Mouse (Mus musculus) midbrain, embryonic 11.5 days (tissue): ENCODE measurements around the gene Klrc1. TPM values are rescaled to one million over a fixed set of nuclear protein-coding genes. Genes with fewer than 3 reads are reported as not detected.
"Not testable (repeated sequence)": the region's sequence is repeated elsewhere in the genome, so short reads cannot be mapped to it uniquely, and the experiment has no call there.

Source experiments
- ATAC-seq: fragments of 200-750 bp; cut with Nextera tagmentation; 2 replicates; pipeline ENCODE4 v1.8.0; 2017; ENCODE audit warnings: moderate TSS enrichment, moderate library complexity; ENCODE audit not compliant: low FRiP score
- DNase-seq: peaks from one replicate; pipeline ENCODE4 v3.0.0; 2015; ENCODE audit warnings: low spot score; ENCODE audit errors: missing footprints
- H3K27ac ChIP-seq: fragments of 300-500 bp; sonication (generic); 2 replicates; pipeline ENCODE4 v1.5.1; 2014; ENCODE audit warnings: low read depth, low read length
- H3K27me3 ChIP-seq: fragments of 300-500 bp; sonication (generic); 2 replicates; pipeline ENCODE4 v1.6.1; 2014; ENCODE audit warnings: mild to moderate bottlenecking, low read length, moderate library complexity, mixed read lengths; ENCODE audit not compliant: control insufficient read depth, insufficient read depth
- H3K36me3 ChIP-seq: fragments of 300-500 bp; sonication (generic); 2 replicates; pipeline ENCODE4 v1.6.1; 2014; ENCODE audit warnings: mild to moderate bottlenecking, low read length, moderate library complexity, mixed read lengths; ENCODE audit not compliant: control insufficient read depth, insufficient read depth
- H3K4me1 ChIP-seq: fragments of 300-500 bp; sonication (generic); 2 replicates; pipeline ENCODE4 v1.6.1; 2014; ENCODE audit warnings: low read length; ENCODE audit not compliant: control insufficient read depth, insufficient read depth
- H3K4me2 ChIP-seq: fragments of 300-500 bp; sonication (generic); 2 replicates; pipeline ENCODE4 v1.6.1; 2014; ENCODE audit warnings: mild to moderate bottlenecking, moderate library complexity
- H3K4me3 ChIP-seq: fragments of 300-500 bp; sonication (generic); 2 replicates; pipeline ENCODE4 v1.5.1; 2014; ENCODE audit warnings: low read depth, low read length
- H3K9ac ChIP-seq: fragments of 300-500 bp; sonication (generic); 2 replicates; pipeline ENCODE4 v1.6.1; 2014; ENCODE audit warnings: low read length
- H3K9me3 ChIP-seq: fragments of 300-500 bp; sonication (generic); 2 replicates; pipeline ENCODE4 v1.6.1; 2016; ENCODE audit warnings: low read length; ENCODE audit not compliant: control insufficient read depth
- WGBS: fragments of 180-500 bp; shearing (Covaris S2); extraction: QIAGEN DNeasy Blood & Tissue Kit; methylation state at CpG from one replicate; pipeline ENCODE4 v1.1.7; 2014; 5-methylcytosine and 5-hydroxymethylcytosine counted together
- polyA plus RNA-seq: library from polyadenylated mRNA; unstranded; fragments of >200 nt; fragmentation: Nextera tagmentation; extraction: Ambion mirVana; gene quantifications from 2 replicates; pipeline ENCODE4 v1.2.1, GENCODE M21; 2014

The Klrc1 gene
- polyA plus RNA-seq: not detected in 2 replicates

- Histone ChIP-seq H3K4me2 (no peak within 1 kb of the TSS), H3K27me3 (no peaks in the 10 kb centered on the region), H3K9me3 (no peaks in the 10 kb centered on the region), H3K9ac (no peak within 1 kb of the TSS), H3K36me3 (no peaks in the 10 kb centered on the region), H3K4me3 (no peak within 1 kb of the TSS), H3K27ac (no peak within 1 kb of the TSS), H3K4me1 (no peaks in the 10 kb centered on the region)
- 82% methylated on average over 3 of the region's 3 CpGs for WGBS
- ATAC-seq (no peak), DNase-seq (no peak)
Observed at GRCm38 (mm10) chr6:129678873-129679272, at the start of gene Klrc1. Gene Klrc1, minus strand, starts transcription at chr6:129678973.

GRCm38 (mm10) chr6:129727237-129727636 lies 48.5 kb upstream of the Klrc1 start:
- H3K36me3 ChIP-seq: no peaks in the 10 kb centered on the region
- no peak overlapping the region for H3K27ac ChIP-seq
- no peak overlapping the region for H3K4me2 ChIP-seq
- 90% methylated on average over 1 of the region's 1 CpGs for WGBS
- no peaks in the 10 kb centered on the region for H3K9me3 ChIP-seq
- ATAC-seq: no peak
- no peak overlapping the region for H3K9ac ChIP-seq
- H3K27me3 ChIP-seq: no peaks in the 10 kb centered on the region
- no peaks in the 10 kb centered on the region for H3K4me1 ChIP-seq
- DNase-seq: no peak
- no peak overlapping the region for H3K4me3 ChIP-seq

GRCm38 (mm10) chr6:129721390-129721789 lies 42.6 kb upstream of the Klrc1 start:
- H3K9me3 ChIP-seq: no peaks in the 10 kb centered on the region

GRCm38 (mm10) chr6:129720487-129720886 lies 41.7 kb upstream of the Klrc1 start:
- Histone ChIP-seq H3K27me3 (no peaks in the 10 kb centered on the region), H3K36me3 (no peaks in the 10 kb centered on the region), H3K4me2 (no peak overlapping the region), H3K4me3 (no peak overlapping the region), H3K9ac (no peak overlapping the region), H3K27ac (no peak overlapping the region), H3K9me3 (no peaks in the 10 kb centered on the region), H3K4me1 (no peaks in the 10 kb centered on the region)
- DNase-seq (no peak), ATAC-seq (no peak)
- WGBS: 36% methylated on average over 3 of the region's 3 CpGs

More at GRCm38 (mm10) chr6:129721390-129721789, 42.6 kb upstream of the Klrc1 start:
- Histone ChIP-seq H3K4me3 (no peak overlapping the region), H3K4me2 (no peak overlapping the region), H3K36me3 (no peaks in the 10 kb centered on the region), H3K4me1 (no peaks in the 10 kb centered on the region), H3K27me3 (no peaks in the 10 kb centered on the region), H3K9ac (no peak overlapping the region), H3K27ac (no peak overlapping the region)
- DNase-seq: no peak
- 61% methylated on average over 1 of the region's 1 CpGs for WGBS
- ATAC-seq: no peak

GRCm38 (mm10) chr6:129717032-129717431 lies 38.3 kb upstream of the Klrc1 start, which contains the start of gene Klri1:
Gene Klri1, minus strand, starts transcription at chr6:129717132.
- Histone ChIP-seq H3K27ac (no peak within 1 kb of the TSS), H3K9ac (no peak within 1 kb of the TSS), H3K4me2 (no peak within 1 kb of the TSS), H3K9me3 (no peaks in the 10 kb centered on the region), H3K4me3 (no peak within 1 kb of the TSS), H3K4me1 (no peaks in the 10 kb centered on the region), H3K27me3 (no peaks in the 10 kb centered on the region), H3K36me3 (no peaks in the 10 kb centered on the region)
- ATAC-seq: no peak
- no peak for DNase-seq
- 91% methylated on average over 4 of the region's 4 CpGs for WGBS

GRCm38 (mm10) chr6:129713566-129713965 lies 34.8 kb upstream of the Klrc1 start:
- H3K27me3 ChIP-seq: no peaks in the 10 kb centered on the region
- H3K9ac ChIP-seq: no peak overlapping the region
- no peaks in the 10 kb centered on the region for H3K9me3 ChIP-seq
- 48% methylated on average over 1 of the region's 1 CpGs for WGBS
- H3K4me3 ChIP-seq: no peak overlapping the region
- DNase-seq (no peak), ATAC-seq (no peak)
- H3K27ac ChIP-seq: no peak overlapping the region
- H3K36me3 ChIP-seq: no peaks in the 10 kb centered on the region
- H3K4me1 ChIP-seq: no peaks in the 10 kb centered on the region
- H3K4me2 ChIP-seq: no peak overlapping the region

- H3K9me3 ChIP-seq, H3K4me2 ChIP-seq, H3K4me3 ChIP-seq, DNase-seq, H3K4me1 ChIP-seq, H3K27me3 ChIP-seq, ATAC-seq, H3K27ac ChIP-seq, H3K36me3 ChIP-seq, H3K9ac ChIP-seq: not testable (repeated sequence)
- 88% methylated on average over 10 of the region's 10 CpGs for WGBS
Observed at GRCm38 (mm10) chr6:129691436-129691835, 12.7 kb upstream of the Klrc1 start.

GRCm38 (mm10) chr6:129680379-129680778 lies 1.6 kb upstream of the Klrc1 start:
- H3K4me3 ChIP-seq: no peak overlapping the region
- H3K9me3 ChIP-seq: no peaks in the 10 kb centered on the region
- no peak for DNase-seq
- no peak overlapping the region for H3K4me2 ChIP-seq
- no peak for ATAC-seq
- no peaks in the 10 kb centered on the region for H3K4me1 ChIP-seq
- H3K9ac ChIP-seq: no peak overlapping the region
- H3K27ac ChIP-seq: no peak overlapping the region
- no peaks in the 10 kb centered on the region for H3K27me3 ChIP-seq
- no peaks in the 10 kb centered on the region for H3K36me3 ChIP-seq
- 71% methylated on average over 1 of the region's 1 CpGs for WGBS

GRCm38 (mm10) chr6:129661301-129661700 lies 17.5 kb downstream of the Klrc1 start:
- WGBS: no CpG with 5 or more reads among the region's 3 CpGs
- H3K27ac ChIP-seq, H3K9me3 ChIP-seq, H3K4me3 ChIP-seq, H3K36me3 ChIP-seq, H3K27me3 ChIP-seq, H3K9ac ChIP-seq, H3K4me2 ChIP-seq, DNase-seq, H3K4me1 ChIP-seq, ATAC-seq: not testable (repeated sequence)

- not testable (repeated sequence) for ATAC-seq
Observed at GRCm38 (mm10) chr6:129660589-129660988, 18.2 kb downstream of the Klrc1 start, which contains the start of gene Klrc2. Gene Klrc2, minus strand, starts transcription at chr6:129660689.

More at GRCm38 (mm10) chr6:129660589-129660988, 18.2 kb downstream of the Klrc1 start, which contains the start of gene Klrc2:
- not testable (repeated sequence) for H3K27ac ChIP-seq, DNase-seq, H3K9ac ChIP-seq, H3K9me3 ChIP-seq, H3K4me1 ChIP-seq, H3K36me3 ChIP-seq, H3K27me3 ChIP-seq, H3K4me3 ChIP-seq, H3K4me2 ChIP-seq
- WGBS: 81% methylated on average over 4 of the region's 4 CpGs
